ENCODE assay signal across 18 mouse cellular contexts in the genomic region with DNA sequence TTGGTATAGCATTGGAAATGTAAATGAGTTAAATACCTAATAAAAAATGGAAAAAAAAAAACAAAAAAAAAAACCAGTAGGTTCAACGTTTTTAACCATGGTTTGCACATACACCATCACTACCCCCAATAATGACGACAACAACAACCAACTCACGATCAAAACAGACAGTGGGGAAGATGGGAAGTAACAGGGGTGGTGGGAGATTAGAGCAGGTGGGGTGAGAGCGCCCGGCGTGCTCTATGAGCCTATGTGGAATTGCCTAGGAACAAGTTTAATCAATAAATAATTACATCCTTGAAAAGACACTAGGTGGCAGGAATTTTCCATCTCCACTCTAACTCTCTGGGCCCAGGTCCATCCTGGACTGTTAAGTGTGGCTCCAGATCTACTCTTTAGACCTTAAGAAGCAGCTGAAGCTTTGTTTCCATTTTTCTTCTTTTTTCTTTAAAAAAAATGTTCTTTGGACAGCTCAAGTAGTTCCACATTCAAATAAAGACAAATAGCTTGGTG.
DNase-seq lines count a peak whose midpoint lies in the region; ATAC-seq and TF ChIP-seq lines count a peak whose summit lies in the region.
"Had no signal": no experiment of that assay in that cellular context is flagged by ENCODE, and none has a peak within 500 bp of the region (broad histone marks: within the 10 kb centered on the region; RNA-seq: fewer than 3 reads in every experiment).

No protein-coding gene starts in this region.

- no peaks in the 10 kb centered on the region for H3K36me3 ChIP-seq in embryonic facial prominence, embryonic 11.5 days (replicated peaks; ENCODE audit: control insufficient read depth, insufficient read depth, low read depth, low read length)
- H3K36me3 ChIP-seq in embryonic facial prominence, embryonic 10.5 days (replicated peaks) = no peaks in the 10 kb centered on the region
- H3K36me3 ChIP-seq in midbrain, postnatal 0 days (ENCODE audit: insufficient read depth, low read length) = no peaks in the 10 kb centered on the region
- H3K36me3 ChIP-seq in intestine, embryonic 15.5 days = no peaks in the 10 kb centered on the region
- H3K36me3 ChIP-seq: lung, embryonic 15.5 days; neural tube, embryonic 15.5 days had no signal

- H3K9me3 ChIP-seq in embryonic facial prominence, embryonic 11.5 days (replicated peaks; ENCODE audit: control insufficient read depth, low read length) = no peaks in the 10 kb centered on the region
- no peaks in the 10 kb centered on the region for H3K9me3 ChIP-seq in embryonic facial prominence, embryonic 10.5 days
- H3K9me3 ChIP-seq in midbrain, postnatal 0 days (ENCODE audit: low read length) = no peaks in the 10 kb centered on the region
- no peaks in the 10 kb centered on the region for H3K9me3 ChIP-seq in intestine, embryonic 15.5 days
- H3K9me3 ChIP-seq: lung, embryonic 15.5 days; neural tube, embryonic 15.5 days had no signal

- 0 out of 2 replicates have a peak, but pooled peaks have one; percentile 52 for ATAC-seq in embryonic facial prominence, embryonic 11.5 days (replicated peaks; ENCODE audit: insufficient number of reproducible peaks, low FRiP score, low TSS enrichment, low read depth)
- ATAC-seq in Patski = no peak
- no peak for ATAC-seq in midbrain, postnatal 0 days (ENCODE audit: low FRiP score)
- no peak for ATAC-seq in intestine, embryonic 15.5 days
- ATAC-seq: forebrain, embryonic 16.5 days; intestine, postnatal 0 days had no signal

- no peak overlapping the region for H3K9ac ChIP-seq in embryonic facial prominence, embryonic 11.5 days (replicated peaks; ENCODE audit: low read length)
- H3K9ac ChIP-seq in midbrain, postnatal 0 days (replicated peaks; ENCODE audit: low read length, poor library complexity, severe bottlenecking) = no peak overlapping the region
- H3K9ac ChIP-seq in intestine, embryonic 15.5 days = no peak overlapping the region
- H3K9ac ChIP-seq: lung, embryonic 15.5 days; neural tube, embryonic 15.5 days had no signal

- in situ Hi-C loops in Patski (cut with MboI; ENCODE audit: low pct_unique_long_range_greater_than_20kb) = no loop called here

- H3K4me3 ChIP-seq in embryonic facial prominence, embryonic 11.5 days (ENCODE audit: low read depth, low read length) = no peak overlapping the region
- no peak overlapping the region for H3K4me3 ChIP-seq in embryonic facial prominence, embryonic 10.5 days
- H3K4me3 ChIP-seq in layer of hippocampus, adult 2 months = no peak overlapping the region
- H3K4me3 ChIP-seq in midbrain, postnatal 0 days (ENCODE audit: low read depth, low read length) = no peak overlapping the region
- no peak overlapping the region for H3K4me3 ChIP-seq in intestine, embryonic 15.5 days (replicated peaks)
- H3K4me3 ChIP-seq: lung, embryonic 15.5 days; neural tube, embryonic 15.5 days had no signal

- peak; percentile 56 for TF ChIP-seq CTCF in layer of hippocampus, adult 2 months (conservative IDR thresholded peaks at IDR 0.05)
- peak; percentile 38 for TF ChIP-seq CTCF in Patski (IDR thresholded peaks at IDR 0.05)
- 0 out of 2 replicates have a peak, but pooled peaks have one; percentile 10 for TF ChIP-seq CTCF in midbrain, postnatal 0 days (IDR thresholded peaks at IDR 0.05)

- H3K27ac ChIP-seq in embryonic facial prominence, embryonic 11.5 days (replicated peaks; ENCODE audit: low read depth, low read length) = no peak overlapping the region
- no peak overlapping the region for H3K27ac ChIP-seq in embryonic facial prominence, embryonic 10.5 days (replicated peaks)
- no peak overlapping the region for H3K27ac ChIP-seq in layer of hippocampus, adult 2 months
- no peak overlapping the region for H3K27ac ChIP-seq in midbrain, postnatal 0 days (ENCODE audit: low read depth, low read length)
- no peak overlapping the region for H3K27ac ChIP-seq in intestine, embryonic 15.5 days
- H3K27ac ChIP-seq: kidney, postnatal 0 days; lung, embryonic 15.5 days; neural tube, embryonic 15.5 days had no signal

- no peaks in the 10 kb centered on the region for H3K4me1 ChIP-seq in embryonic facial prominence, embryonic 11.5 days (ENCODE audit: control insufficient read depth, insufficient read depth, low read length)
- no peaks in the 10 kb centered on the region for H3K4me1 ChIP-seq in embryonic facial prominence, embryonic 10.5 days
- no peaks in the 10 kb centered on the region for H3K4me1 ChIP-seq in midbrain, postnatal 0 days (ENCODE audit: insufficient read depth, low read length)
- no peaks in the 10 kb centered on the region for H3K4me1 ChIP-seq in intestine, embryonic 15.5 days (replicated peaks)
- H3K4me1 ChIP-seq: lung, embryonic 15.5 days; neural tube, embryonic 15.5 days had no signal

- no peaks in the 10 kb centered on the region for H3K27me3 ChIP-seq in embryonic facial prominence, embryonic 11.5 days (ENCODE audit: control insufficient read depth, insufficient read depth, low read length)
- H3K27me3 ChIP-seq in embryonic facial prominence, embryonic 10.5 days (replicated peaks; ENCODE audit: low read depth, poor library complexity, severe bottlenecking) = no peaks in the 10 kb centered on the region
- peaks cover 3% of the 10 kb centered on the region for H3K27me3 ChIP-seq in Patski
- no peaks in the 10 kb centered on the region for H3K27me3 ChIP-seq in midbrain, postnatal 0 days (ENCODE audit: insufficient read depth, low read length)
- no peaks in the 10 kb centered on the region for H3K27me3 ChIP-seq in intestine, embryonic 15.5 days (replicated peaks)
- H3K27me3 ChIP-seq: lung, embryonic 15.5 days; neural tube, embryonic 15.5 days had no signal

- POLR2A ChIA-PET in Patski (lab: Charles Lee) = no interaction called here

- CTCF ChIA-PET in Patski (lab: Charles Lee) = interaction anchor here (0.8 kb wide), 1 partner anchor 11 kb away, joined by 5 read pairs; no protein-coding TSS in a partner anchor

- WGBS in embryonic facial prominence, embryonic 11.5 days = 84% methylated on average over 6 of the region's 6 CpGs
- WGBS in embryonic facial prominence, embryonic 10.5 days = 86% methylated on average over 6 of the region's 6 CpGs
- WGBS in midbrain, postnatal 0 days = 82% methylated on average over 6 of the region's 6 CpGs
- 65% methylated on average over 6 of the region's 6 CpGs for WGBS in intestine, embryonic 15.5 days

- H3K4me2 ChIP-seq in embryonic facial prominence, embryonic 11.5 days (ENCODE audit: low read depth, low read length) = no peak overlapping the region
- no peak overlapping the region for H3K4me2 ChIP-seq in midbrain, postnatal 0 days (ENCODE audit: low read depth, low read length, poor library complexity, severe bottlenecking)
- no peak overlapping the region for H3K4me2 ChIP-seq in intestine, embryonic 15.5 days (replicated peaks)
- H3K4me2 ChIP-seq: liver, embryonic 11.5 days; lung, embryonic 15.5 days; neural tube, embryonic 15.5 days had no signal

- DNase-seq in embryonic facial prominence, embryonic 11.5 days (ENCODE audit: low spot score) = no peak
- DNase-seq in embryonic facial prominence, embryonic 10.5 days (ENCODE audit: low spot score) = no peak
- peak in 1 of 2 experiments; percentile 4 for DNase-seq in layer of hippocampus, adult 2 months (ENCODE audit: low spot score in 2 of 2)
- no peak for DNase-seq in layer of hippocampus, postnatal 10 days (ENCODE audit: low spot score in 2 of 2)
- DNase-seq in Patski (ENCODE audit: low read depth, low spot score) = no peak
- peak; percentile 43 for DNase-seq in midbrain, postnatal 0 days (ENCODE audit: low spot score)
- DNase-seq: B cell, adult 2 months; heart, adult 18-20 months; left cerebral cortex, postnatal 4 days; right cerebral cortex, postnatal 25 days; thymus, postnatal 4 days had no signal
